Mouse (Mus musculus): Measurements from ENCODE around the gene 2310061I04Rik. TPM values are rescaled to one million over a fixed set of nuclear protein-coding genes. Genes with fewer than 3 reads are reported as not detected.

The 2310061I04Rik gene
- polyA plus RNA-seq (2017; shearing (Covaris generic)) = 37.3 TPM

DNA sequence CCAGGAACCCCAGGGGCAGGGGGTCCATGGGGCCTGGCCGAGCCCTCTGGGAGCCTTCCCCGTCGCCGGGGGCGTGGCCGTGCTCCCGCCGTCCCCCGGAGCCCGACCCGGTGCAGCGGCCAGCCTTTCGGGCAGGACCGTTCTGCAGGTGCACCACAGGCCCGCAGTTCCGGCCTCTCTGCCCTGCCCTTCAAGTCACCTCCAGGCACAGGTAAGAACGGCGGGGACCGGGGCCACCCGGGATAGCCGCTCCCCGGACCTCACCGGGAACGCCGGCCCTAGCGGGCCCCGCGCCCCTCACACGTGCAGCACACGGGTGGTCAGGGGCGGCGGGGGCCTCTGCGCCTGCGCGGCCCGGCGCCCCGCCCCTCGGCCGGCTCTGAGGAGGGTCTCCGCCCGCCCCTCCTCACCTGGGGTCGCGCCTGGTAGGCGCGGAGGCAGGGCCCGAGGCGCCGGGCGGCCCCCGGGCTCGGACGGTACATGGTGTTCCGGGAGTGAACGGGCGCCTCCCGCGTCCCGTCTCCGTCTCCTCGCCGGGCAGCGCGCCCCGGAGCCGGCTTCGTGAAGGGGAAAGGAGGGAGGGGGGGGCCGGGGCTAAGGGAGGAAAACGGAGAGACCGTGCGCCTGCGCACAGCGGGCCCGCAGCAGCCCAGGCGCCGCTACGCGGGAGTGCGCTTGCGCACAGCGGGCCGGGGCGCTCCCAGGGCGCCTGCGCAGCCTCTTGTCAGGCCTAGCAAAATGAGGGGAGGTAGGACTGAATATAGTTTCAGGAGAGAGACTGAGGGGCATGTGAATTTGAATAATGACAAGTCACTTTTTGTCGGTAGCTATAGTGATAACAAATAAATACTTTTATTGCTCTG is at the start of gene 2310061I04Rik:
2310061I04Rik (minus strand) TSS at position 651 of the 863 bp plus-strand sequence.

DNA sequence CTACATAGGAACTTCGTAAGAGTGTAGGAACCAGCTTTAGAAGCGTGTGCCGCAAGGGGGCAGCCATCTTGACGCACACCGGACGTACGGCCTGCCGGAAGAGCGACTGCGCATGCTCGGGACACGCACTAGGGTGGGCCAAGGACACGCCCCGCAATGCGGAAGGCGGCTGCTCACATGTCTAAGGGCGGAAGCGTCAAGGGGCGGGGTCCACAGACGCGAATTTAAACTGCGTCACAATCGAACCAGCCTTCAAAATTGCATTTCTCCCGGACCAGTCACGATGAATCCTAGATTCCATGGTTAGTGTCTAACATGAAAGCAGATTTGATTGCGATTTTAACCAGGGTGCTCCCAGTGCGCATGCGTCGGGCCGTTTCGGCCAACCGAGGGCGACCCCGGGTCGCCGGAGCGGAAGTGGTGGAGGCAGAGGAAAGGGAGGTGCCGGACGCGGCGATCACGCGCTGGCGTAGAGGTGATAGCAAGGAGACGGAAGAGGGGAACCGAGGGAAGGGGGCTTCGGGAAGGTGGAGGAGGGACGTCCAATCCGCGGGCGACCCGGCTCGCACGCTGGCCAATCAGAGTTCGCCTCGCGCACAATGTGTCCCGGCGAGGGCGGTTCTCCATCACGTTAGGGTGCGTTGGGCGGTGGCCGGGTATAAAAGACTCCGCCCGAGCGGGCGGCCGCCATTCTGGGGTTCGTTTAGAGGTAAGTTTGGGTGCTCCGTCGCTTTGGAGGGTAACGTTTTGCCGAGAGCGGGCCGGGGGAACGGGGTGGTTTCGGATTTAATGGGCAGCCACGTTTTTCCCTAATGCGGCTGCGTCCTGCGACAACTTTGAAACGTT is 19.3 kb upstream of the 2310061I04Rik start, which contains the start of the genes Mrps18b and Ppp1r10:
Mrps18b (minus strand) TSS at position 93 of the 846 bp plus-strand sequence.
Ppp1r10 (plus strand) TSS at position 138 of the 846 bp plus-strand sequence.

DNA sequence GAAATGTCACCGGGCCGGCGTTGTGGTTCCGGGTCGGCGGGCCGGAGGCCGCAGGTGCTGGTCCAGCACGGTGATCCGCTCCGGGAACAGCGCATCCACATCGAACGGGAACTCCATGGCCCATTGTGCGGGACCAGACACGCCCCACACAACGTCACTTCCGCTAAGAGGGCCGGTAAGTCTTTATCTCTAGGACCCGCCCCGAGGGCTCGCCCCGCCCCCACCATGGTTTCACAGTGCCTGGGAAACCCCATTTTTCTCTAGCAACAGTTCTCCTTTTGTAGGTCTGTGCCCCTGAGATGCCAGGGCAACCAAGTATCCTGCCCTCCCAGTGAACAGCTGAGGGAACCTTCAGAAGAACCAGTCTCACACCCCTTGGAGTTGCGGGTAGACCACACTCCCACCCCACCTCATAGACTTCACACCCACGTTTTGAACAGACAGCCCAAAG is 12.7 kb upstream of the 2310061I04Rik start, which contains the start of gene Atat1:
Atat1 (minus strand) TSS at position 157 of the 451 bp plus-strand sequence.

DNA sequence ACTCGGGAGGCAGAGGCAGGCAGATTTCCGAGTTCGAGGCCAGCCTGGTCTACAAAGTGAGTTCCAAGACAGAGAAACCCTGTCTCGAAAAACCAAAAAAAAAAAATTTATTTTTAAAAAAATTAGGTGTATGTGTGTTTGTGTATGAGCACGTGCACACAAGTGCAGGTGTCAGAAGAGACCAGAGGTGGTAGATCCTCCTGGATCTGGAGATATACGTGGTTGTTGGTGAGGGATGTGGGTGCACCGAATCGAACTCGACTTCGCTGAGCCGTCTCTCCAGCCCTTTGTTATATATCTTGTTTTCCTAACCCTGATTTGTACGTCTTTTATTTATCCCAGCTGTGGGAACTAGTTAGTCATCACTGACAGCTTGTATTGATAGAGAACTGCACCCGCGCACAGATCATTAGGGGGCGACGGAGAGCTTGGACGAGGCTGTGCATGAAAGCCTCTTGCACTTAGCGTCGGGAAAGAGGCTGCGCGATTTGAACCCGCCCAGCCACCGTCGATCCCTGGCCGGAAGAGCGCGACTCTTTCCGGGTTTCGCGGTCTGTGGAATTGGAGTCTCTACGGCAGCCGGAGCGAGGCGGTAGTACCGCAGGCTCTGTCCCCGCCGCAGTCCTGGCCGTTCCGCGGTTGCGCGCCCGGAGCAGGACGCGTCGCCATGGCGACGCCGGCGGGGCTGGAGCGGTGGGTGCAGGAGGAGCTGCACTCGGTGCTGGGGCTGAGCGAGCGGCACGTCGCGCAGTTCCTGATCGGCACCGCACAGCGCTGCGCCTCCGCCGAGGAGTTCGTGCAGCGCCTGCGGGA is 17.8 kb downstream of the 2310061I04Rik start, which contains the start of gene Dhx16:
Dhx16 (plus strand) TSS at position 575 of the 813 bp plus-strand sequence.

DNA sequence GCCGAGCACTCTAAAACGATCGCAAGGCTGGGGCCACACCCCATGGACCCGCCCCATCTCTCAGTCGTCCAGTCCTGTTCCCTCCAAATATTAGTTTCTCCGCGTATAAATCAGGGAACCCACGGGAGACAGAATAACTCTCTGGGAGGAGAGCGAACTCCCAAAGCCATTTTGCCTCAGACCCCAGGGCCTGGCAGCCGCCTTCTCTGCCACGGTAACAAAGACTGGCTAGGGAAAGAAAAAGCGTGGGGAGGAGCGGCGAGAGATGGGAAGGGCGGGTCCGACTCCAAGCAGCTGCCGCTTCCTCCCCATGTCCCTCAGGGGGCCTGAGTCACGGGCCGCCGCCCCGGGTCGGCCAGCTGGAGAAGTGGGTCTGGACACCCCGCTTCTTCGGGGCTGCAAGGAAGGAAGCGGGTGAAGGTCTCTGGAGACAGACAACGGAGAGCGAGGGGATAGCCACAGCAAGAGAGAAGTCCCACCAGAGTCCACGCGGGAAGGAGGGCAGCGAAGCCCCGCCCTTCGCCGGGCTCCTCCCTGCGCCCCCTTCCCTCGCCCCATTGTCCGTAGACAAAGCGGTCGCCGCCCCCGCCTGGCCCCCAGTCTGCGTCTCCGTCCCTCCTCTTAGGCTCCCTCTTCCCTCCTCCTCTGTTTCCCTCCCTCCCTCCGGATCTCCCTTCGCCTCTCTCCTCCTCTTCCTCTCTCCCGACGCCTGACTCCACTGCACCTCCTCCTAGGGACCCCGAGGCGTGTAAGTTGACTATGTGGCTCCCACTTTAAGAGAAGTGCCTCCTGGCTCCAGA is 31.6 kb downstream of the 2310061I04Rik start, which contains the start of gene Ppp1r18:
Ppp1r18 (plus strand) TSS at position 113 of the 800 bp plus-strand sequence.

DNA sequence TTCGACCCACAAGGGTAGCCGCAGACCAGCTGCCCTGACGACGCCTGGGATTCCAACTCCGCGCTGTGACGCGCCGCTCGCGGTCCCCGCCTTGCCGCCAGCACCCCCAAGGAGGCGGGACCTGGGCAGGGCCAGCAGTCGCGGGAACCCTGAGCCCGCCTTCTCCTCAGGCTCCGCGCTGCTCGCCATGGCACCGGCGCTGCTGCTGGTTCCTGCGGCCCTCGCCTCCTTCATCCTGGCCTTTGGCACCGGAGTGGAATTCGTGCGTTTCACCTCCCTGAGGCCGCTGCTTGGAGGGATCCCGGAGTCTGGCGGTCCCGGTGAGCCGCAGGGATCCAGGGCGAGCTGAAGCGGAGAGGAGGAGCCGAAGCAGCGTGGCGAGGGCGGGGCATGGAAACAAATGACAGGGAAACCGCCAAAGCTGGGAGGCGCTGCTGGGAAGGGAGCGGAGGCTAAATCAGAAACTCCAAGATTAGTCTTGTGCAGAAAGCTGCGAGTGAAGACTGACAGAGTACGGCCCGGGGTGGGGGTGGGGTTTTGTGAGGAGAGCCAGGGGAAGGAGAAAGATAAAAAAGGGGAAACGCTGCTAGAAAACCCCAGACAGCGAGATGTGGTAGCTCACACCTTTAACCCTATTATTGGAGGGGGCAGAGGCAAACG is 35.9 kb downstream of the 2310061I04Rik start, which contains the start of gene Nrm:
Nrm (plus strand) TSS at position 121 of the 660 bp plus-strand sequence.

Other genes starting within 250 kb of the 2310061I04Rik start
- gene Vars2, start 229.8 kb downstream of the 2310061I04Rik start, polyA plus RNA-seq (2017; shearing (Covaris generic)) = 11.9 TPM
- gene Gtf2h4, start 223.7 kb downstream of the 2310061I04Rik start, polyA plus RNA-seq (2017; shearing (Covaris generic)) = 18.6 TPM
- 10.4 TPM for gene Ddr1, start 192.8 kb downstream of the 2310061I04Rik start, polyA plus RNA-seq (2017; shearing (Covaris generic))
- gene Ier3, start 75.7 kb downstream of the 2310061I04Rik start, polyA plus RNA-seq (2017; shearing (Covaris generic)) = 50.6 TPM
- 65.4 TPM for gene Flot1, start 74.2 kb downstream of the 2310061I04Rik start, polyA plus RNA-seq (2017; shearing (Covaris generic))
- gene Tubb5, start 59.1 kb downstream of the 2310061I04Rik start, polyA plus RNA-seq (2017; shearing (Covaris generic)) = 65.8 TPM
- 9.3 TPM for gene Mdc1, start 55.9 kb downstream of the 2310061I04Rik start, polyA plus RNA-seq (2017; shearing (Covaris generic))
- gene Nrm, start 36.1 kb downstream of the 2310061I04Rik start, polyA plus RNA-seq (2017; shearing (Covaris generic)) = 33.0 TPM
- 388 TPM for gene Ppp1r18, start 31.8 kb downstream of the 2310061I04Rik start, polyA plus RNA-seq (2017; shearing (Covaris generic))
- 63.9 TPM for gene Dhx16, start 17.6 kb downstream of the 2310061I04Rik start, polyA plus RNA-seq (2017; shearing (Covaris generic))
- 6.7 TPM for gene Atat1, start 12.6 kb upstream of the 2310061I04Rik start, polyA plus RNA-seq (2017; shearing (Covaris generic))
- 96.6 TPM for gene Mrps18b, start 19.0 kb upstream of the 2310061I04Rik start, polyA plus RNA-seq (2017; shearing (Covaris generic))
- gene Ppp1r10, start 19.0 kb upstream of the 2310061I04Rik start, polyA plus RNA-seq (2017; shearing (Covaris generic)) = 52.3 TPM
- 138 TPM for gene Abcf1, start 72.3 kb upstream of the 2310061I04Rik start, polyA plus RNA-seq (2017; shearing (Covaris generic))
- 69.5 TPM for gene Gnl1, start 82.4 kb upstream of the 2310061I04Rik start, polyA plus RNA-seq (2017; shearing (Covaris generic))
- gene Prr3, start 82.8 kb upstream of the 2310061I04Rik start, polyA plus RNA-seq (2017; shearing (Covaris generic)) = 27.8 TPM
- gene H2-T24, start 123.1 kb upstream of the 2310061I04Rik start, polyA plus RNA-seq (2017; shearing (Covaris generic)) = 7.9 TPM
- gene H2-T23, start 135.4 kb upstream of the 2310061I04Rik start, polyA plus RNA-seq (2017; shearing (Covaris generic)) = 468 TPM
- gene H2-T22, start 145.3 kb upstream of the 2310061I04Rik start, polyA plus RNA-seq (2017; shearing (Covaris generic)) = 180 TPM
- 0.69 TPM for gene Gm6034, start 145.5 kb upstream of the 2310061I04Rik start, polyA plus RNA-seq (2017; shearing (Covaris generic))
- not detected for gene Gm11127, start 160.9 kb upstream of the 2310061I04Rik start, polyA plus RNA-seq (2017; shearing (Covaris generic))
- gene Gm19684, start 224.2 kb upstream of the 2310061I04Rik start, polyA plus RNA-seq (2017; shearing (Covaris generic)) = 1.3 TPM
- not detected for gene Gm7030, start 232.0 kb upstream of the 2310061I04Rik start, polyA plus RNA-seq (2017; shearing (Covaris generic))

Data from effector memory CD4-positive, alpha-beta T cell, adult 7 months (primary cell).